Mouse (Mus musculus): ENCODE measurements around the gene 6330409D20Rik.

DNA sequence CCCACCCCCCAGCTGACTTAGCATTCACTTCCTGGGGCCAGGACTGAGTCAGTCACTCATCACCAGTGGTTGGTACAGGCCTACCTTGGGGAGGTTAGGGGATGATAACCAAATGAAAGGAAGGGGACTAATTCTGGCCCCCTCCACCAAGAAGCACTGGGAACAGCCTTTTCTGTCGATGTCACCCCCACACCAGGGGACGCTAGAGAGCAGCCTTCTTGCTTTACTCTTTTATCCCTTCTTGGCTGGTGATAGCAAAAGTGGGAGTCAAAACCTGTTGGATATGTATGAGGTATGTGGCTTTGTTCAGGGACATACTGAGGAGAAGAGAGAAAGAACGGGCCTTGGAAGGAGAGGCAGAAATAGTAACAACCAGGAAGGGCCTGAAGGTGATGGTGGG, 22.5 kb upstream of the 6330409D20Rik start:
- TF ChIP-seq POLR2A (IDR thresholded peaks at IDR 0.05; ENCODE audit: control insufficient read depth, extremely low read depth, insufficient read depth, low read length, poor library complexity) (no peak), CTCF (IDR thresholded peaks at IDR 0.05; ENCODE audit: borderline replicate concordance, control insufficient read depth, extremely low read depth, insufficient read depth, low read length, poor library complexity) (no peak)
